Mouse (Mus musculus) lung, postnatal 25 days (tissue): ENCODE data around the gene Tmem91.
A peak's percentile ranks its signal among the peaks of the same experiment; 100 is the strongest.

Experiments
- DNase-seq: peaks from one replicate; pipeline ENCODE4 v3.0.0; 2022; ENCODE audit warnings: low spot score

The Tmem91 gene

DNA sequence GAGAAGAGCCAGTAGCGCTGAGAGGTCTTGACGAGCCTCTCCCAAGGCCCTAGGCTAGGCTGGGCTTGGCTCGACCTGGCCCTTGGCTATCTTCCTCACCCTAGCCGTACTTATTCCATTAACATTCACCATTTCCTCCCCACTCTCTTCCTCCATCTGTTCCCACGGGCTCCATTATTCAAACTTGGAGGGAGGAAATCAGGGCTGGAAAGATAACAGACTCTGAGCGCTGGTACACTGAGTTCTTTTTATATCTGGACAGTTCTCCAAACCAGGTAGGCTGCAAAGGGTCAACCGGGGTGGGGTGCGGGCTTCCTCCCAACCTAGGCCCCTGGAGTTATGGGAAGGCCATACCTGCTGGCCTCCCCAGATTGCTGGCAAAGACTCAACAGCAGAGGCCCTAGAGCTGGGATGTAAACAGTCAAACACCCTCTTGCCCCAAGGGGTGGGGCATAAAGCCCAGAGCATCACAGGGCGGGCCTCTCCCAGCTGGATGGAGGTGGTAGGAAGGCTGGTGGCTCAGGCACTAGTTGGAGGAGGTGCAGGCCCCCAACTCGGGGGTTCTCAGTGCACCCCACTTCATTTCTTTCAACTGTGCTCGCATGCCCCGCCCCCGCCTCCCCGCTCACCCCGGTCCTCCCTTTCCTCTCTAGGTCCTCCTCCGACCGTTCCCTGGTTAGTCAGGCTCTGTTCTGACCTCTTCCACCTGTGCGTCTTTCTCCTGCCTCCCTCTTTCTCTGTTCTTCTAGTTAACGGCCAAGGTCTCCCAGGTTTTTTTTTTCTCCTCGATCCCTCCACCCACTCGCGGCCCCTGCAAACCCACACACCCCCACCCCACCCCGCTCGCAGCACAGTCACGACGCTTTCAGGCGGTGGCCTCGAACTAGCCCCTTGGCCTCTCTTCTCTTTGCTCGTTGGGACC is 48.2 kb downstream of the Tmem91 start, which contains the start of gene B3gnt8:
Gene B3gnt8, plus strand, starts transcription at position 146 of the 922 bp plus-strand sequence.
- DNase-seq, result peak; percentile 66

GRCm38 (mm10) chr7:25625594-25626250 is 49.2 kb downstream of the Tmem91 start:
- DNase-seq, result peak; percentile 39

DNA sequence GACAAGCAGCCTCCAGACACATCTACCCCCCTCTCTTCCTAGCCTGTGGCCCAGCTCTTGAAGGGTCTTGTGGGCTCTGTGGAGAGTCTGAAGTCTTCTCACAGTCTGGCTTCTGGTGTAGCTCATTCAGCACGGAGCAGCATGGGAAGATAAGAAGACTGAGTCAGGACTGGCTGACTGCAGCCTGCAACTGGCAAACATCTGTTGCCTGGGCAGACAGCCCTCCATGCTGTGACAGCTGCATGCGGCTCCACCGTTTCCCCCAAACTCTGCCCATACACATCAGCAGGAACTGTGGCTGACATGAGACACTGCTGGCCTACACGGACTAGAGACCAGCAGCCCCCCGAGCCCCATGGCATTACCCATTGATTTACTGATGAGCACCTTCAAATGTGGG is 50.1 kb downstream of the Tmem91 start:
- DNase-seq, result no peak

- DNase-seq, result no peak
These were observed 51.1 kb downstream of the Tmem91 start for GRCm38 (mm10) chr7:25623857-25624370.

GRCm38 (mm10) chr7:25620751-25621150 is 54.2 kb downstream of the Tmem91 start:
- DNase-seq, result no peak

DNA sequence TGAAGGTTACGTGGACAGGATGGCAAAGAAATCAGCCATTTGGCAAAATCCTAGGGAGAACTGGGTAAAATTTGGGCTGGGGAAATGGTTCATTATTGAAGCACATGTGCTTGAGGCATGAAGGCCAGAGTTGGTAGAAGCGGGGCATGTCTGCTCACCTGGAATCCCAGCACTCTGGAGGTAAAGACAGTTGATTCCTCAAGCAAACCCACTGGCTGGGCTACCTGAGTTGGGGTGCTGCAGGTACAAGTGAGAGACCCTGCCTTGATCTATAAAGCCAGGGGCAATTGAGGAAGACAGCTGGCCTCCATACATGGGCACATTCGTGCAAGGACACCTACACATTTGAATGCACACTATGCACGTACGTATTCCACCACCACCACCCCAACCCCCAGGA is 54.9 kb downstream of the Tmem91 start:
- DNase-seq, result no peak

DNA sequence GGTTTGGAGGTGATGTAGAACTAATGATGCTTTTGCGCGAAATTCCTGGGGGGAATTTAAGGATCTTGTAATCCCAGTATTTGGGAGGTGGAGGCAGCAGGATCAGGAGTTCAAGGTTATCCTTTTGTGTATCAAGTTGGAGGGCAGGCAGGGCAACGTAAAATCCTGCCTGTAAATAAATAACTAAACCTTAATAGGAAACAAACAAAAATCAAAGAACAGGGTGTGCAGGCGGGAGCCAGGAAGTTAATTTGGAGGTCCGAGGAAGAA is 55.3 kb downstream of the Tmem91 start:
- DNase-seq, result no peak
